Mouse (Mus musculus) forebrain, postnatal 0 days (tissue): ENCODE data around the gene Gm11096. TPM values are rescaled to one million over a fixed set of nuclear protein-coding genes. Genes with fewer than 3 reads are reported as not detected.

Experiments
- ATAC-seq: fragments of 200-750 bp; cut with Nextera tagmentation; 2 replicates; pipeline ENCODE4 v1.8.0; 2017; ENCODE audit warnings: mild to moderate bottlenecking, moderate library complexity
- DNase-seq: peaks from one replicate; pipeline ENCODE4 v3.0.0-alpha.2; 2015
- H3K27ac ChIP-seq: fragments of 300-500 bp; sonication (generic); 2 replicates; pipeline ENCODE4 v1.5.1; 2014; ENCODE audit warnings: low read depth, mild to moderate bottlenecking, antibody characterized with exemption, low read length, moderate library complexity, mixed read lengths
- H3K27me3 ChIP-seq: fragments of 300-500 bp; sonication (generic); 2 replicates; pipeline ENCODE4 v1.6.1; 2014; ENCODE audit warnings: mild to moderate bottlenecking, low read length, mixed read lengths; ENCODE audit not compliant: insufficient read depth
- H3K36me3 ChIP-seq: fragments of 300-500 bp; sonication (generic); 2 replicates; pipeline ENCODE4 v1.6.1; 2014; ENCODE audit warnings: mild to moderate bottlenecking, moderate library complexity; ENCODE audit not compliant: insufficient read depth
- H3K4me1 ChIP-seq: fragments of 300-500 bp; sonication (generic); 2 replicates; pipeline ENCODE4 v1.6.1; 2014; ENCODE audit warnings: antibody characterized with exemption; ENCODE audit not compliant: insufficient read depth
- H3K4me2 ChIP-seq: fragments of 300-500 bp; sonication (generic); 2 replicates; pipeline ENCODE4 v1.6.1; 2014; ENCODE audit warnings: low read depth, mild to moderate bottlenecking, moderate library complexity
- H3K4me3 ChIP-seq: fragments of 300-500 bp; sonication (generic); 2 replicates; pipeline ENCODE4 v1.5.1; 2014; ENCODE audit warnings: low read depth, low read length, mixed read lengths
- H3K9ac ChIP-seq: fragments of 300-500 bp; sonication (generic); 2 replicates; pipeline ENCODE4 v1.6.1; 2014; ENCODE audit warnings: mild to moderate bottlenecking
- H3K9me3 ChIP-seq: fragments of 300-500 bp; sonication (generic); 2 replicates; pipeline ENCODE4 v1.6.1; 2016; ENCODE audit warnings: low read length
- CTCF ChIP-seq: sonication (generic); IDR thresholded peaks from 2 replicates; pipeline ENCODE4 v1.5.1; 2016; ENCODE audit warnings: antibody characterized with exemption, control low read depth, low read depth
- WGBS: fragments of 180-500 bp; shearing (Covaris S2); extraction: QIAGEN DNeasy Blood & Tissue Kit; methylation state at CpG from one replicate; pipeline ENCODE4 v1.1.7; 2014; 5-methylcytosine and 5-hydroxymethylcytosine counted together
- polyA plus RNA-seq: library from polyadenylated mRNA; unstranded; fragments of >200 nt; fragmentation: Nextera tagmentation; extraction: Ambion mirVana; gene quantifications from 2 replicates; pipeline ENCODE4 v1.2.1, GENCODE M21; 2015
- total RNA-seq: library from RNA; depleted of rRNA; stranded (reverse); fragments of >200 nt; gene quantifications from 2 replicates; pipeline ENCODE4 v1.2.3, GENCODE M21; 2014

Gm11096 gene
- total and polyA plus RNA-seq, 2 experiments from 2014 or later = not detected

GRCm38 (mm10) chr17:81480351-81481161 is 39.0 kb downstream of the Gm11096 start:
- peak; percentile 54 for ATAC-seq
- 49% methylated on average over 21 of the region's 21 CpGs for WGBS

GRCm38 (mm10) chr17:81481843-81482490 is 40.4 kb downstream of the Gm11096 start:
- no peaks in the 10 kb centered on the region for H3K9me3 ChIP-seq
- no peaks in the 10 kb centered on the region for H3K36me3 ChIP-seq
- no peak for TF ChIP-seq CTCF
- no peak overlapping the region for H3K4me2 ChIP-seq
- no peak overlapping the region for H3K9ac ChIP-seq
- peak overlapping the region; percentile 69 for H3K27ac ChIP-seq
- peak; percentile 52 for DNase-seq
- WGBS = 47% methylated on average over 11 of the region's 11 CpGs
- no peak overlapping the region for H3K4me3 ChIP-seq
- peaks cover 7% of the 10 kb centered on the region; the same call in 1 of the 2 replicates for H3K4me1 ChIP-seq
- ATAC-seq = peak; percentile 84
- no peaks in the 10 kb centered on the region for H3K27me3 ChIP-seq

More at GRCm38 (mm10) chr17:81480351-81481161, 39.0 kb downstream of the Gm11096 start:
- DNase-seq = peak; percentile 39
- Histone ChIP-seq H3K4me1 (peaks cover 7% of the 10 kb centered on the region; the same call in 1 of the 2 replicates), H3K27me3 (no peaks in the 10 kb centered on the region), H3K9ac (no peak overlapping the region), H3K4me3 (no peak overlapping the region), H3K4me2 (peak overlapping the region; percentile 23; the same call in 1 of the 2 replicates), H3K27ac (no peak overlapping the region), H3K9me3 (no peaks in the 10 kb centered on the region), H3K36me3 (no peaks in the 10 kb centered on the region)
- TF ChIP-seq CTCF = no peak

GRCm38 (mm10) chr17:81486388-81486787 is 44.8 kb downstream of the Gm11096 start:
- Histone ChIP-seq H3K27me3 (no peaks in the 10 kb centered on the region), H3K4me1 (no peaks in the 10 kb centered on the region), H3K27ac (no peak overlapping the region), H3K9ac (no peak overlapping the region), H3K4me2 (no peak overlapping the region), H3K9me3 (no peaks in the 10 kb centered on the region), H3K36me3 (no peaks in the 10 kb centered on the region), H3K4me3 (no peak overlapping the region)
- 73% methylated on average over 1 of the region's 1 CpGs for WGBS
- no peak for TF ChIP-seq CTCF
- peak; percentile 46 for ATAC-seq
- no peak for DNase-seq
